In genomic region chr4:116720343-116721097, GRCm38 (mm10) we compare ENCODE assay signal across 8 mouse cellular contexts. TPM values are rescaled to one million over a fixed set of nuclear protein-coding genes. Genes with fewer than 3 reads are reported as not detected.
A peak's percentile ranks its signal among the peaks of the same experiment; 100 is the strongest.
DNase-seq lines count a peak whose midpoint lies in the region; ATAC-seq and TF ChIP-seq lines count a peak whose summit lies in the region.

Tesk2 (plus strand) TSS chr4:116720948.

- H3K36me3 ChIP-seq in embryonic facial prominence, embryonic 14.5 days (ENCODE audit: control insufficient read depth, insufficient read depth, low read length) = no peaks in the 10 kb centered on the region
- H3K36me3 ChIP-seq in heart, adult 2 months (ENCODE audit: control insufficient read depth, insufficient read depth, low read length) = no peaks in the 10 kb centered on the region
- H3K36me3 ChIP-seq in limb, embryonic 13.5 days = peaks cover 5% of the 10 kb centered on the region; the same call in 1 of the 2 replicates
- no peaks in the 10 kb centered on the region for H3K36me3 ChIP-seq in midbrain, embryonic 16.5 days (ENCODE audit: control insufficient read depth, insufficient read depth, low read length)

- peak within 1 kb of the TSS; percentile 82 for H3K9ac ChIP-seq in embryonic facial prominence, embryonic 14.5 days (ENCODE audit: low read depth, low read length)
- H3K9ac ChIP-seq in heart, adult 2 months (ENCODE audit: low read depth, low read length) = peak within 1 kb of the TSS; percentile 87
- H3K9ac ChIP-seq in limb, embryonic 13.5 days = peak within 1 kb of the TSS; percentile 80
- peak within 1 kb of the TSS; percentile 83 for H3K9ac ChIP-seq in midbrain, embryonic 16.5 days (ENCODE audit: low read depth, low read length)

- intact Hi-C loops in heart, adult 2 months (cut with DNase I) = no loop called here

- H3K27ac ChIP-seq in embryonic facial prominence, embryonic 14.5 days (replicated peaks; ENCODE audit: low read depth, low read length) = peak within 1 kb of the TSS; percentile 69
- peak within 1 kb of the TSS; percentile 84 for H3K27ac ChIP-seq in heart, adult 2 months
- peak within 1 kb of the TSS; percentile 72 for H3K27ac ChIP-seq in limb, embryonic 13.5 days
- peak within 1 kb of the TSS; percentile 56 for H3K27ac ChIP-seq in midbrain, embryonic 16.5 days (ENCODE audit: low read length)

- TF ChIP-seq EP300 in heart, adult 2 months (IDR thresholded peaks at IDR 0.05; ENCODE audit: insufficient read depth, low read depth, low read length) = 0 out of 2 replicates have a peak, but pooled peaks have one; percentile 14

- ATAC-seq in embryonic facial prominence, embryonic 14.5 days (ENCODE audit: low read depth) = peak; percentile 95
- ATAC-seq in limb, embryonic 13.5 days (ENCODE audit: low FRiP score, low read depth) = peak; percentile 95
- peak; percentile 96 for ATAC-seq in midbrain, embryonic 16.5 days

- peak; percentile 57 for TF ChIP-seq POLR2A in heart, adult 2 months (IDR thresholded peaks at IDR 0.05; ENCODE audit: insufficient read depth, low read depth, low read length)

- no peaks in the 10 kb centered on the region for H3K9me3 ChIP-seq in embryonic facial prominence, embryonic 14.5 days (ENCODE audit: control insufficient read depth, low read length)
- no peaks in the 10 kb centered on the region for H3K9me3 ChIP-seq in limb, embryonic 13.5 days
- H3K9me3 ChIP-seq in midbrain, embryonic 16.5 days (replicated peaks; ENCODE audit: control insufficient read depth, low read length, poor library complexity, severe bottlenecking) = no peaks in the 10 kb centered on the region

- TF ChIP-seq CTCF in heart, adult 2 months (IDR thresholded peaks at IDR 0.05) = no peak

- H3K4me1 ChIP-seq in embryonic facial prominence, embryonic 14.5 days (ENCODE audit: control insufficient read depth, insufficient read depth, low read length) = peaks cover 3% of the 10 kb centered on the region; the same call in 1 of the 2 replicates
- H3K4me1 ChIP-seq in heart, adult 2 months (ENCODE audit: control insufficient read depth, insufficient read depth, low read length) = peaks cover 2% of the 10 kb centered on the region; the same call in 1 of the 2 replicates
- H3K4me1 ChIP-seq in limb, embryonic 13.5 days = peaks cover 16% of the 10 kb centered on the region
- peaks cover 11% of the 10 kb centered on the region; the same call in 1 of the 2 replicates for H3K4me1 ChIP-seq in midbrain, embryonic 16.5 days (ENCODE audit: control insufficient read depth, insufficient read depth, low read length)

- H3K27me3 ChIP-seq in embryonic facial prominence, embryonic 14.5 days (replicated peaks; ENCODE audit: control insufficient read depth, insufficient read depth, low read length) = no peaks in the 10 kb centered on the region
- no peaks in the 10 kb centered on the region for H3K27me3 ChIP-seq in heart, adult 2 months (ENCODE audit: control insufficient read depth, insufficient read depth, low read length)
- H3K27me3 ChIP-seq in limb, embryonic 13.5 days = no peaks in the 10 kb centered on the region
- 0 out of 2 replicates have a peak, but pooled peaks cover 2% of the 10 kb centered on the region for H3K27me3 ChIP-seq in midbrain, embryonic 16.5 days (ENCODE audit: control insufficient read depth, insufficient read depth, low read depth, low read length)

- under 1% methylated on average over 21 of the region's 34 CpGs for WGBS in embryonic facial prominence, embryonic 14.5 days
- WGBS in heart, adult 2 months = under 1% methylated on average over 34 of the region's 34 CpGs
- under 1% methylated on average over 34 of the region's 34 CpGs for WGBS in limb, embryonic 13.5 days
- WGBS in midbrain, embryonic 16.5 days = under 1% methylated on average over 31 of the region's 34 CpGs

- no peaks in the 10 kb centered on the region for H3K79me2 ChIP-seq in heart, adult 2 months (replicated peaks; ENCODE audit: control insufficient read depth, insufficient read depth, low read length)

- H3K4me3 ChIP-seq in embryonic facial prominence, embryonic 14.5 days (ENCODE audit: low read depth, low read length) = peak within 1 kb of the TSS; percentile 85
- peak within 1 kb of the TSS; percentile 73 for H3K4me3 ChIP-seq in heart, adult 2 months
- H3K4me3 ChIP-seq in limb, embryonic 13.5 days = peak within 1 kb of the TSS; percentile 63
- peak within 1 kb of the TSS; percentile 81 for H3K4me3 ChIP-seq in midbrain, embryonic 16.5 days (ENCODE audit: low read depth, low read length)

- DNase-seq in 3T3-L1 (ENCODE audit: low read depth, low spot score) = peak; percentile 99
- peak; percentile 66 to 86 for DNase-seq in adrenal gland, postnatal 4 days (ENCODE audit: low spot score in 2 of 2)
- peak; percentile 100 for DNase-seq in embryonic facial prominence, embryonic 14.5 days (ENCODE audit: low spot score)
- DNase-seq in heart, adult 2 months = peak; percentile 86 to 93
- peak; percentile 97 to 98 for DNase-seq in kidney, adult 8-10 months
- peak; percentile 81 to 92 for DNase-seq in spleen, postnatal 10 days (ENCODE audit: low spot score in 2 of 2)

- peak within 1 kb of the TSS; percentile 91 for H3K4me2 ChIP-seq in embryonic facial prominence, embryonic 14.5 days (ENCODE audit: low read depth, low read length)
- H3K4me2 ChIP-seq in limb, embryonic 13.5 days (replicated peaks) = peak within 1 kb of the TSS; percentile 81
- H3K4me2 ChIP-seq in midbrain, embryonic 16.5 days (ENCODE audit: low read length) = peak within 1 kb of the TSS; percentile 91

RNA-seq across cellular contexts. Expression of gene Tesk2, which starts in this region (rescaled TPM):
- total RNA-seq in adrenal gland, postnatal 4 days (2021) = 1 to 10 TPM; 7.0 to 7.4 TPM
- polyA plus RNA-seq in embryonic facial prominence, embryonic 14.5 days (2014; fragmentation: Nextera tagmentation; extraction: Ambion mirVana) = 6.2 and 8.5 TPM in 2 replicates
- total RNA-seq in heart, adult 2 months (2021) = 1 to 10 TPM; 1.6 to 2.3 TPM
- 1.5 and 3.0 TPM in 2 replicates for polyA plus RNA-seq in heart, adult 2 months (2012; rRNA removed)
- polyA plus RNA-seq in limb, embryonic 13.5 days (2015; fragmentation: Nextera tagmentation; extraction: Ambion mirVana) = 10.9 and 11.4 TPM in 2 replicates
- 2.0 and 2.7 TPM in 2 replicates for polyA plus RNA-seq in midbrain, embryonic 16.5 days (2015; fragmentation: Nextera tagmentation; extraction: Ambion mirVana)

Comparison
In these comparisons a context has a peak if more than half of its experiments do, and no peak if none do; other contexts are left out.
1. Peak in every context shown above with its lines: DNase-seq, ATAC-seq, H3K4me3 ChIP-seq and H3K27ac ChIP-seq.